Mouse (Mus musculus) stomach, embryonic 15.5 days (tissue): ENCODE results near the gene Rbmx. TPM values are rescaled to one million over a fixed set of nuclear protein-coding genes. Genes with fewer than 3 reads are reported as not detected.

ENCODE experiments used
- ATAC-seq: fragments of 200-750 bp; cut with Nextera tagmentation; 2 replicates; pipeline ENCODE4 v1.8.0; 2017; ENCODE audit warnings: low read depth, moderate number of reproducible peaks, moderate TSS enrichment; ENCODE audit not compliant: insufficient read depth, low FRiP score
- H3K27ac ChIP-seq: fragments of 300-500 bp; sonication (generic); 2 replicates; pipeline ENCODE4 v1.5.1; 2015; ENCODE audit warnings: mild to moderate bottlenecking, inconsistent platforms
- H3K27me3 ChIP-seq: fragments of 300-500 bp; sonication (generic); replicated peaks from 2 replicates; pipeline ENCODE4 v1.6.1; 2015; ENCODE audit warnings: inconsistent platforms
- H3K36me3 ChIP-seq: fragments of 300-500 bp; sonication (generic); 2 replicates; pipeline ENCODE4 v1.6.1; 2015; ENCODE audit warnings: inconsistent platforms
- H3K4me1 ChIP-seq: fragments of 300-500 bp; sonication (generic); 2 replicates; pipeline ENCODE4 v1.6.1; 2015; ENCODE audit warnings: inconsistent platforms
- H3K4me2 ChIP-seq: fragments of 300-500 bp; sonication (generic); 2 replicates; pipeline ENCODE4 v1.6.1; 2015; ENCODE audit warnings: mild to moderate bottlenecking, inconsistent platforms
- H3K4me3 ChIP-seq: fragments of 300-500 bp; sonication (generic); replicated peaks from 2 replicates; pipeline ENCODE4 v1.5.1; 2015; ENCODE audit warnings: inconsistent platforms
- H3K9ac ChIP-seq: fragments of 300-500 bp; sonication (generic); 2 replicates; pipeline ENCODE4 v1.6.1; 2015; ENCODE audit warnings: inconsistent platforms
- H3K9me3 ChIP-seq: fragments of 300-500 bp; sonication (generic); 2 replicates; pipeline ENCODE4 v1.6.1; 2016; ENCODE audit warnings: inconsistent platforms
- WGBS: fragments of 180-500 bp; shearing (Covaris S2); methylation state at CpG from one replicate; pipeline ENCODE4 v1.1.7; 2015; 5-methylcytosine and 5-hydroxymethylcytosine counted together
- polyA plus RNA-seq: library from polyadenylated mRNA; unstranded; fragments of >200 nt; fragmentation: Nextera tagmentation; extraction: Ambion mirVana; gene quantifications from 2 replicates; pipeline ENCODE4 v1.2.1, GENCODE M21; 2015

The Rbmx gene
- polyA plus RNA-seq, 1 experiment from 2014 or later = 86.2 TPM

GRCm38 (mm10) chrX:57372965-57373364, 19.9 kb downstream of the Rbmx start:
- Histone ChIP-seq H3K9ac (no peak overlapping the region), H3K4me2 (no peak overlapping the region), H3K9me3 (no peaks in the 10 kb centered on the region), H3K4me3 (no peak overlapping the region), H3K27me3 (no peaks in the 10 kb centered on the region), H3K4me1 (no peaks in the 10 kb centered on the region), H3K27ac (no peak overlapping the region), H3K36me3 (no peaks in the 10 kb centered on the region)
- 79% methylated on average over 4 of the region's 4 CpGs for WGBS
- no peak for ATAC-seq

- no peaks in the 10 kb centered on the region for H3K4me1 ChIP-seq
- no peak overlapping the region for H3K4me2 ChIP-seq
- no peaks in the 10 kb centered on the region for H3K9me3 ChIP-seq
- no peaks in the 10 kb centered on the region for H3K36me3 ChIP-seq
- peak; percentile 83; the same call in 1 of the 2 replicates for ATAC-seq
- H3K27ac ChIP-seq = no peak overlapping the region
- no peak overlapping the region for H3K9ac ChIP-seq
- WGBS = 45% methylated on average over 2 of the region's 2 CpGs
- no peaks in the 10 kb centered on the region for H3K27me3 ChIP-seq
- H3K4me3 ChIP-seq = no peak overlapping the region
These were observed 27.8 kb downstream of the Rbmx start for GRCm38 (mm10) chrX:57364891-57365569.

- H3K9me3 ChIP-seq = no peaks in the 10 kb centered on the region
- H3K36me3 ChIP-seq = no peaks in the 10 kb centered on the region
- no peak overlapping the region for H3K27ac ChIP-seq
- no peaks in the 10 kb centered on the region for H3K4me1 ChIP-seq
- no peak overlapping the region for H3K4me2 ChIP-seq
- H3K4me3 ChIP-seq = no peak overlapping the region
- 55% methylated on average over 1 of the region's 1 CpGs for WGBS
- ATAC-seq = no peak
- H3K27me3 ChIP-seq = no peaks in the 10 kb centered on the region
- H3K9ac ChIP-seq = no peak overlapping the region
These were observed 33.5 kb downstream of the Rbmx start for GRCm38 (mm10) chrX:57359316-57359715.

GRCm38 (mm10) chrX:57339220-57339619, 53.6 kb downstream of the Rbmx start:
- no peak overlapping the region for H3K27ac ChIP-seq
- no peaks in the 10 kb centered on the region for H3K4me1 ChIP-seq
- H3K9ac ChIP-seq = no peak overlapping the region
- no peak overlapping the region for H3K4me3 ChIP-seq
- no peaks in the 10 kb centered on the region for H3K27me3 ChIP-seq
- H3K4me2 ChIP-seq = no peak overlapping the region
- 56% methylated on average over 4 of the region's 4 CpGs for WGBS
- no peaks in the 10 kb centered on the region for H3K9me3 ChIP-seq
- no peak for ATAC-seq
- H3K36me3 ChIP-seq = no peaks in the 10 kb centered on the region

- H3K4me2 ChIP-seq = no peak within 1 kb of the TSS
- no peaks in the 10 kb centered on the region for H3K27me3 ChIP-seq
- no peak within 1 kb of the TSS for H3K4me3 ChIP-seq
- no peak within 1 kb of the TSS for H3K9ac ChIP-seq
- H3K27ac ChIP-seq = no peak within 1 kb of the TSS
- WGBS = 52% methylated on average over 18 of the region's 18 CpGs
- no peaks in the 10 kb centered on the region for H3K9me3 ChIP-seq
- H3K36me3 ChIP-seq = no peaks in the 10 kb centered on the region
- no peak for ATAC-seq
- no peaks in the 10 kb centered on the region for H3K4me1 ChIP-seq
These were observed 54.2 kb downstream of the Rbmx start, which contains the start of gene Arhgef6 for GRCm38 (mm10) chrX:57338371-57339211. TSS of gene Arhgef6 (minus strand) at chrX:57338729.

- H3K9ac ChIP-seq = no peak overlapping the region
- H3K27ac ChIP-seq = no peak overlapping the region
These were observed 55.3 kb downstream of the Rbmx start for GRCm38 (mm10) chrX:57337582-57337981.

GRCm38 (mm10) chrX:57336958-57337357, 55.9 kb downstream of the Rbmx start:
- Histone ChIP-seq H3K4me3 (no peak overlapping the region), H3K27me3 (no peaks in the 10 kb centered on the region), H3K9me3 (no peaks in the 10 kb centered on the region), H3K4me1 (no peaks in the 10 kb centered on the region), H3K27ac (no peak overlapping the region), H3K9ac (no peak overlapping the region), H3K36me3 (no peaks in the 10 kb centered on the region), H3K4me2 (no peak overlapping the region)
- no peak for ATAC-seq
- WGBS = 82% methylated on average over 9 of the region's 9 CpGs

More at GRCm38 (mm10) chrX:57337582-57337981, 55.3 kb downstream of the Rbmx start:
- no peaks in the 10 kb centered on the region for H3K9me3 ChIP-seq
- no peak overlapping the region for H3K4me2 ChIP-seq
- no peak for ATAC-seq
- H3K4me3 ChIP-seq = no peak overlapping the region
- H3K36me3 ChIP-seq = no peaks in the 10 kb centered on the region
- H3K27me3 ChIP-seq = no peaks in the 10 kb centered on the region
- no peaks in the 10 kb centered on the region for H3K4me1 ChIP-seq

- H3K9ac ChIP-seq = no peak overlapping the region
- 85% methylated on average over 6 of the region's 6 CpGs for WGBS
These were observed 57.5 kb downstream of the Rbmx start for GRCm38 (mm10) chrX:57335313-57335712.

More at GRCm38 (mm10) chrX:57335313-57335712, 57.5 kb downstream of the Rbmx start:
- H3K4me3 ChIP-seq = no peak overlapping the region
- no peak overlapping the region for H3K4me2 ChIP-seq
- H3K36me3 ChIP-seq = no peaks in the 10 kb centered on the region
- no peak for ATAC-seq
- H3K27me3 ChIP-seq = no peaks in the 10 kb centered on the region
- H3K4me1 ChIP-seq = no peaks in the 10 kb centered on the region
- no peak overlapping the region for H3K27ac ChIP-seq
- H3K9me3 ChIP-seq = no peaks in the 10 kb centered on the region

Other genes with a start within 250 kb of the Rbmx start
- not detected in 2 replicates for gene Cd40lg, start 180.9 kb downstream of the Rbmx start, polyA plus RNA-seq
- gene Arhgef6, start 54.3 kb downstream of the Rbmx start, polyA plus RNA-seq = 4.3 and 4.4 TPM in 2 replicates
- gene Gm364, start 16.1 kb upstream of the Rbmx start, polyA plus RNA-seq = not detected in 2 replicates
- gene Gpr101, start 110.7 kb upstream of the Rbmx start, polyA plus RNA-seq = not detected in 2 replicates